Mouse (Mus musculus) stomach, postnatal 0 days (tissue): Measurements from ENCODE around the gene Reg3g. TPM values are rescaled to one million over a fixed set of nuclear protein-coding genes. Genes with fewer than 3 reads are reported as not detected.
A peak's percentile ranks its signal among the peaks of the same experiment; 100 is the strongest.

ENCODE experiments used
- ATAC-seq: fragments of 200-750 bp; cut with Nextera tagmentation; 2 replicates; pipeline ENCODE4 v1.8.0; 2017; ENCODE audit not compliant: low FRiP score, low TSS enrichment
- DNase-seq: peaks from one replicate; pipeline ENCODE4 v3.0.0-alpha.2; 2016; ENCODE audit warnings: low spot score
- H3K27ac ChIP-seq: fragments of 300-500 bp; sonication (generic); replicated peaks from 2 replicates; pipeline ENCODE4 v1.5.1; 2014; ENCODE audit warnings: mild to moderate bottlenecking, control low read depth
- H3K27me3 ChIP-seq: fragments of 300-500 bp; sonication (generic); 2 replicates; pipeline ENCODE4 v1.6.1; 2014; ENCODE audit warnings: low read length; ENCODE audit not compliant: control insufficient read depth, insufficient read depth
- H3K36me3 ChIP-seq: fragments of 300-500 bp; sonication (generic); 2 replicates; pipeline ENCODE4 v1.6.1; 2014; ENCODE audit warnings: low read length, mixed read lengths; ENCODE audit not compliant: control insufficient read depth, insufficient read depth
- H3K4me1 ChIP-seq: fragments of 300-500 bp; sonication (generic); replicated peaks from 2 replicates; pipeline ENCODE4 v1.6.1; 2014; ENCODE audit warnings: antibody characterized with exemption; ENCODE audit not compliant: control insufficient read depth, insufficient read depth
- H3K4me2 ChIP-seq: fragments of 300-500 bp; sonication (generic); replicated peaks from 2 replicates; pipeline ENCODE4 v1.6.1; 2014; ENCODE audit warnings: low read depth, mild to moderate bottlenecking, control low read depth, moderate library complexity
- H3K4me3 ChIP-seq: fragments of 300-500 bp; sonication (generic); 2 replicates; pipeline ENCODE4 v1.5.1; 2014; ENCODE audit warnings: low read depth, low read length, control low read depth
- H3K9ac ChIP-seq: fragments of 300-500 bp; sonication (generic); 2 replicates; pipeline ENCODE4 v1.6.1; 2014; ENCODE audit warnings: mild to moderate bottlenecking, low read length, control low read depth, mixed read lengths
- H3K9me3 ChIP-seq: fragments of 300-500 bp; sonication (generic); 2 replicates; pipeline ENCODE4 v1.6.1; 2016; ENCODE audit warnings: low read length; ENCODE audit not compliant: control insufficient read depth
- CTCF ChIP-seq: IDR thresholded peaks from 2 replicates; pipeline ENCODE4 v1.5.1; 2016; ENCODE audit warnings: antibody characterized with exemption, low read depth, mild to moderate bottlenecking, moderate library complexity
- EP300 ChIP-seq: optimal IDR thresholded peaks from 2 replicates; pipeline ENCODE3; 2016; ENCODE audit warnings: antibody characterized with exemption
- WGBS: fragments of 180-500 bp; shearing (Covaris S2); extraction: QIAGEN DNeasy Blood & Tissue Kit; methylation state at CpG from one replicate; pipeline ENCODE4 v1.1.7; 2014; 5-methylcytosine and 5-hydroxymethylcytosine counted together
- polyA plus RNA-seq: library from polyadenylated mRNA; unstranded; fragments of >200 nt; fragmentation: Nextera tagmentation; extraction: Ambion mirVana; gene quantifications from 2 replicates; pipeline ENCODE4 v1.2.1, GENCODE M21; 2015

Reg3g gene
- polyA plus RNA-seq, 1 experiment from 2014 or later: 4.0 TPM

DNA sequence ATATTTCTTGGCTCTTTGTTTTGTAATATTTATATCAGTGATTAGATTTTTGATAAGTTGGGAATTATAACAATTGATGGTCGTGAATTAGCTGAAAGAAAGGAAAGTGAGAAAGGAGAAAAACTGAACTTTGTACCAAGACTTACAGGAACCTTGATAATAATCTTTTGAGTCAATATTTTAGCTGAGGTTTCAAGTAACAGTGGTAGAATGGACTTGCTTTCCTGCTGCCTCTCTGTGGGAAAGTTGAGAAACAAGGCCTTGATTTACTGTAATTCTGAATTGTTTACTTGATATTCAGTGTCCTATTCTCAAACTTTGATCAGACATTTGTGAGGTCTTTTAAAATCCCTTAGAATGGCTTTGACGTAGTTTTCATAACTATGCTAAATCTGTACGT, 615 bp upstream of the Reg3g start:
- no peaks in the 10 kb centered on the region for H3K36me3 ChIP-seq
- no peak overlapping the region for H3K27ac ChIP-seq
- ATAC-seq: no peak
- WGBS: 52% methylated on average over 3 of the region's 3 CpGs
- no peaks in the 10 kb centered on the region for H3K9me3 ChIP-seq
- no peaks in the 10 kb centered on the region for H3K4me1 ChIP-seq
- DNase-seq: no peak
- H3K27me3 ChIP-seq: no peaks in the 10 kb centered on the region
- TF ChIP-seq EP300 (no peak), CTCF (no peak)
- no peak overlapping the region for H3K4me2 ChIP-seq
- H3K9ac ChIP-seq: no peak overlapping the region
- no peak overlapping the region for H3K4me3 ChIP-seq

DNA sequence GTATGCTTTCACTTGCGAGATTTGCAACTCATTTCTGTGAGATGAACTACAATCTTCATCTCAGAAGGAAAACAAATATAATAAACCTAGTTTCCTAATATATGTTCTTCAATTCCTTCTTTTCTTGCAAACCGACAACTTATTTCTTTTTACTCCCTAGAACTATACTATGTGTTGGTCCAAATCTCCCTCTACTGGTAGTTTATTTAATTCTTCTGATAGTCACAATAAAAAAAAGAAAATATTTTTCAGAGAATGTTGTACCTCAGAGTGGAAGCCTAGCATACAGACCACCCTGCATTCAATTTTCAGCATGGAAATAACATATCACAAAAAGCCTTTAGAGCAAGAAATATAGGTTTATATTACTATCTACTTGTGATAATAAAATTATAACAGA, 5.4 kb downstream of the Reg3g start:
- H3K9ac ChIP-seq: no peak overlapping the region
- no peak overlapping the region for H3K4me3 ChIP-seq
- no peaks in the 10 kb centered on the region for H3K4me1 ChIP-seq
- no peaks in the 10 kb centered on the region for H3K27me3 ChIP-seq
- H3K36me3 ChIP-seq: no peaks in the 10 kb centered on the region
- ATAC-seq (no peak), DNase-seq (no peak)
- WGBS: 81% methylated on average over 2 of the region's 2 CpGs
- TF ChIP-seq EP300 (no peak), CTCF (peak; percentile 23; the same call in 1 of the 2 replicates)
- H3K4me2 ChIP-seq: no peak overlapping the region
- H3K27ac ChIP-seq: no peak overlapping the region
- no peaks in the 10 kb centered on the region for H3K9me3 ChIP-seq

DNA sequence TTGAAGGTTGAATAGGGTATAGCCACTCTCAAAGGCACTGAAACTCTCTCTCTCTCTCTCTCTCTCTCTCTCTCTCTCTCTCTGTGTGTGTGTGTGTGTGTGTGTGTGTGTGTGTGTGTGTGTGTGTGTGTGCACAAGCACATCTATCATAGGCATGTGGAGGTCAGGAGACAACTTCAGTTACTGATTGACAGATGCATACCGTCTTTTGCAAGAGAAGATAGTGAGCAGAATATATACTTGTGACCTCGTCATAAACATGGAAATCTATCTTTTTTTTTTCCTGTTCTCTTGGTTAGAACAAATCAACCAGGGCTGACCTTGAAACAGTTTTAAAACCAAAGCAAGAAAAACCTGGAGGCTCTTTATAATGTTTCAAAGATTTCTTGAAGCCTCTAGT, 6.3 kb downstream of the Reg3g start:
- no peaks in the 10 kb centered on the region for H3K4me1 ChIP-seq
- H3K4me2 ChIP-seq: no peak overlapping the region
- no peaks in the 10 kb centered on the region for H3K27me3 ChIP-seq
- no peak overlapping the region for H3K4me3 ChIP-seq
- H3K36me3 ChIP-seq: no peaks in the 10 kb centered on the region
- no peak for TF ChIP-seq EP300
- TF ChIP-seq CTCF: no peak
- no peak for ATAC-seq
- H3K9me3 ChIP-seq: no peaks in the 10 kb centered on the region
- WGBS: 51% methylated on average over 2 of the region's 2 CpGs
- H3K27ac ChIP-seq: no peak overlapping the region
- no peak overlapping the region for H3K9ac ChIP-seq
- no peak for DNase-seq

DNA sequence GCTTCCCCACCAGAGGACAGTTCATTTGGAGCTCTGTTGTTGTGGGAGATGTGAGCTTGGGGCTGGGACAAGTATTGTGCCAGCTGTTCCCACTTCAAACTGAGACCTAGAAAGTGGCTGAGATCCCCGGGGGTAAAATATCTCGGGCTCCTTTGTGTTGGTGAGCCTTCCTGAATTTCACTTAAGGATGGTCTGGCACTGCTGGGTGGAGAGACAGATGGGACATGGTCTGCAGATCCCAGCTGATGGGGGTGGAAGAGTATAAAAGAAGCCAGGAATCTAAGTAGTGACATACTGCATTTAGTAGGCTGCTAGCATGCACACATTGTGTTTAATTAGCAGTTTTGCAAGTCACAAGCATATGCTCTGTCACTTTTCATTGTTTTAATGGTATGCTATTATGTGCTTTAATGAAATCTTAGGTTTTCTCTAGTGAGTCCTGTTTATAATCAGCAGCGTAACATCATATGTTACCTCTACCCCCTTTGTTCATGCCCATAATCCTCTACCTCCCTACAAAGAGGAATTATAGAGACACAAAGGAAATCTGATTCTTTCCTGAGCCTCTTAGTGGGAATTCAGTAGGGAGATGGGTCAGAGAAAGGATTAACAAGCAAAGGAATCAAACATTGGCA, 8.4 kb downstream of the Reg3g start:
- ATAC-seq (no peak), DNase-seq (no peak)
- Histone ChIP-seq H3K4me2 (no peak overlapping the region), H3K27me3 (no peaks in the 10 kb centered on the region), H3K9me3 (no peaks in the 10 kb centered on the region), H3K9ac (no peak overlapping the region), H3K4me3 (no peak overlapping the region), H3K36me3 (no peaks in the 10 kb centered on the region), H3K4me1 (no peaks in the 10 kb centered on the region), H3K27ac (no peak overlapping the region)
- WGBS: 54% methylated on average over 3 of the region's 3 CpGs
- TF ChIP-seq CTCF: no peak

DNA sequence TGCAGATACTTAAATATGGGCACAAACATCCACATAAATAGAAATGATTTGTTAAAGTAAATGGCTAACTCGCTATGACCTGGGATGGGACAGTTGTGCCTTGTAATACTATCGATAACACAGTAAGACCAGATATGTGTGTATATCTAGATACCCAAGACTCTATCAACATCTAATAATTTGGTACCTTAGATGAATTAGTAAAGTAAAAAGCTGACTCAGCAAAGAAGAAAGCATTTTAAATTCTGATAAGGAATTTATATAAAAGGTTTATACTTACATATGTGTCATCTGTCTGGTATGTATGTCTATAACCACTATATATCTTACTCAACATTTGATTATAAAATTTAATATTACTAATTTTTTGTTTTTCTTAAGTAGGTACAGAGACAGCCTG, 15.9 kb downstream of the Reg3g start:
- WGBS: 92% methylated on average over 2 of the region's 2 CpGs
- TF ChIP-seq EP300: no peak
- TF ChIP-seq CTCF: no peak
- Histone ChIP-seq H3K36me3 (no peaks in the 10 kb centered on the region), H3K4me2 (no peak overlapping the region), H3K4me3 (no peak overlapping the region), H3K9ac (no peak overlapping the region), H3K9me3 (no peaks in the 10 kb centered on the region), H3K4me1 (no peaks in the 10 kb centered on the region), H3K27me3 (no peaks in the 10 kb centered on the region), H3K27ac (no peak overlapping the region)
- no peak for ATAC-seq
- DNase-seq: no peak

- no peak for DNase-seq
- Histone ChIP-seq H3K9ac (no peak overlapping the region), H3K4me1 (no peaks in the 10 kb centered on the region), H3K9me3 (no peaks in the 10 kb centered on the region), H3K36me3 (no peaks in the 10 kb centered on the region), H3K4me3 (no peak overlapping the region), H3K27me3 (no peaks in the 10 kb centered on the region), H3K4me2 (no peak overlapping the region), H3K27ac (no peak overlapping the region)
- TF ChIP-seq CTCF: no peak
- TF ChIP-seq EP300: no peak
- ATAC-seq: no peak
Measured at GRCm38 (mm10) chr6:78448409-78448808, 20.3 kb downstream of the Reg3g start.
